Mouse (Mus musculus): Measurements from ENCODE around the gene Olfr1360.
"Not testable (repeated sequence)": the region's sequence is repeated elsewhere in the genome, so short reads cannot be mapped to it uniquely, and the experiment has no call there.

Olfr1360 gene

DNA sequence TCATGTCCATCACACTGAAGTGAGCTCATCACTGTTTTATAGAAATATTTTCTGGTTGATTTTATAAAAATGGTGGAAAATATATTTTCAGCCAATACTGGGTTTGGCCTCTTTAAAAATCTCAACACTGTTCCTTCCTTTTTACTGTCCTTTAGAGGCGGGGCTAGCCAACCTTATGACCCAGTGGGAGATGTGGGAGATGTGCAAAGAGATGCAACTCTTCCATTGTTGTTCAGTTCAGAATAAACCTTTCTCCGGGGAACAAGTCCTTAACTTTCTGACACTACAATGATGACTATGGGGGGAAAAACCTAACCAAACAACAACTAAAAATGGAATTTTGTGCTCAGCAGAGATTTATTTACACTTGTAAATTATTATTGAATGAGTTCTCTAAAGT lies at the start of gene Olfr1360:
Gene Olfr1360 (minus strand): TSS at position 101 of the 400 bp plus-strand sequence.
- DNase-seq (ENCODE audit: low spot score in 2 of 2), result no peak

DNA sequence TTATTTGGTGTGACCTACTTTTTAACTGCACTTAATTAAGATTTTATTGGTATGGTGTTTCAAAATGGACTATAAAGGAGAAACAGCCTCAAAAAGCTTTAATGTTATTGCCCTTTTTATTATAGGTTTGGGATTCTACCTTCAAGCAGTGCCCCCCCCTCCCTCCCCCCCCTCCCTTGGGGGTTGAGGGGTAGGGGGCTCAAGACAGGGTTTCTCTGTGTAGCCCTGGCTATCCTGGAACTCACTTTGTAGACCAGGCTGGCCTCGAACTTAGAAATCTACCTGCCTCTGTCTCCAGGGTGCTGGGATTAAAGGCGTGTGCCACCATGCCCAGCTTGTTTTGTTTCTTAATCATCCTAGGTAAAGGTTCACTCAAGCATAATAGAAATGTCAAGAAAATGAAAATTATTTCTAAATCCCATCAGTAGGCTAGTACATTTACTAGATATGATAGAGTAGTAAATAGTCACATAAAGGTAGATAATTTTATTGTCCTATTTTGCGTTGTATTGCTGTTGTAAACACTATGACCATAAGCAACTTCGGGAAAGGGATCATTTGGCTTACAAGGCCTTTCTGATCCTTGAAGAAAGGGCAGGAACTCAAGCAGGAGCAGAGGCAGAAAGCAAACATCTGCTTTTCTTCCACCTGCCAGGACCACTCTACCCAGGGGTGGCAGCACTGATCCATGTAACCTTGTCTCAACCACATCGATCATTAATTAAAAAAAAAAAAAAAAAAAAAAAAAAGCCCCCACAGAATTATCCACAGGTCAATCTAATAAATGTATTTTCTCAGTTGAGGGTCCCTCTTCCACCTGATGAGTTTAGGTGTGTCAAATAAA lies 46.0 kb upstream of the Olfr1360 start:
- no peak for DNase-seq (ENCODE audit: low spot score in 2 of 2)

DNA sequence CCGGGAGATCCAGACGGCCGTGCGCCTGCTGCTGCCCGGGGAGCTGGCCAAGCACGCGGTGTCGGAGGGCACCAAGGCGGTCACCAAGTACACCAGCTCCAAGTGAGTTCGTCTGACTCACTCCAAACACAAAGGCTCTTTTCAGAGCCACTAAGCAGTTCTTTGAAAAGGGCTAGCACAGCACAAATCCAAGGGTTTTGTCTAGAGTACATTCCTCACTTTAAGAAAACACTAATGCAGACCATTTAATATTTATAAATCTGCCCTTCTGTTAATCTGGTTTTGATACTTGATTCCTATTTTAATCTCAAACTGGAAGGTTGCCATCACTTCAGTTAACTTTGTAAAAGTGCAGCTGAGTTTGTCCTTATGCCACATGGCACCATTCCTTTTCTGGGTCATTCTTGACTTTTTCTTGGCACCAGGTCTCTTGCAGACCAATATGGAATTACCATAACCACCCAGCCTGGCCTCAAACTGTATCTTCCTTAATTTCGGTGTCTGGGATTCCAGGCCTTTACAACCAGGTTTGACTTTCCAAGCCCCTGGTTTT lies 45.2 kb upstream of the Olfr1360 start:
- no peak for DNase-seq (ENCODE audit: low spot score in 2 of 2)

GRCm38 (mm10) chr13:21721757-21722372 lies 44.7 kb upstream of the Olfr1360 start, which contains the start of gene Hist1h2bm:
Hist1h2bm (plus strand) TSS chr13:21722044.
- peak; percentile 37 to 58 for DNase-seq (ENCODE audit: low spot score in 2 of 2)

DNA sequence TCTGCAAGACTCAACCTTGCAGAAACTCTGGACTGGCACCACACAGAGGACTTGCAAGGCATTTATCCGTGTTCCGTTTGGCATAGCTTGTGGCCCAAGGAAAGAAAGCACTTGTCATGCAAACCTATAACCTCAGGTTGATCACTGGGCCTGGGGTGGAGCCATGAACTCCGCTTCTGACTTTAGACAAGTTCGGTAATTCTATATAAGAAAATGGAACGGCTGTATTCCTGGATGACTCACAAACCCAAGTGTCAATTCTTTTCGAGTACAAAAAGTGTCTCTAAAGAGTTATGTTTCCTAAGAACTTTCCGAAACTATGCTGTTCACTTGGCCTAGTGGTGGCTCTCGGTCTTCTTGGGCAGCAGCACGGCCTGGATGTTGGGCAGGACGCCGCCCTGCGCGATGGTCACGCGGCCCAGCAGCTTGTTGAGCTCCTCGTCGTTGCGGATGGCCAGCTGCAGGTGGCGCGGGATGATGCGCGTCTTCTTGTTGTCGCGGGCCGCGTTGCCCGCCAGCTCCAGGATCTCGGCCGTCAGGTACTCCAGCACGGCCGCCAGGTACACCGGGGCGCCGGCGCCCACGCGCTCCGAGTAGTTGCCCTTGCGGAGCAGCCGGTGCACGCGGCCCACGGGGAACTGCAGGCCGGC lies 44.0 kb upstream of the Olfr1360 start:
- DNase-seq (ENCODE audit: low spot score in 2 of 2), result not testable (repeated sequence)

GRCm38 (mm10) chr13:21718381-21719080 lies 41.3 kb upstream of the Olfr1360 start:
- DNase-seq (ENCODE audit: low spot score in 2 of 2), result no peak

- DNase-seq (ENCODE audit: low spot score in 2 of 2), result peak; percentile 80 to 87
Measured at GRCm38 (mm10) chr13:21717397-21718357, 40.5 kb upstream of the Olfr1360 start, which contains the start of gene Hist1h3h. Hist1h3h (plus strand) TSS chr13:21717659.

DNA sequence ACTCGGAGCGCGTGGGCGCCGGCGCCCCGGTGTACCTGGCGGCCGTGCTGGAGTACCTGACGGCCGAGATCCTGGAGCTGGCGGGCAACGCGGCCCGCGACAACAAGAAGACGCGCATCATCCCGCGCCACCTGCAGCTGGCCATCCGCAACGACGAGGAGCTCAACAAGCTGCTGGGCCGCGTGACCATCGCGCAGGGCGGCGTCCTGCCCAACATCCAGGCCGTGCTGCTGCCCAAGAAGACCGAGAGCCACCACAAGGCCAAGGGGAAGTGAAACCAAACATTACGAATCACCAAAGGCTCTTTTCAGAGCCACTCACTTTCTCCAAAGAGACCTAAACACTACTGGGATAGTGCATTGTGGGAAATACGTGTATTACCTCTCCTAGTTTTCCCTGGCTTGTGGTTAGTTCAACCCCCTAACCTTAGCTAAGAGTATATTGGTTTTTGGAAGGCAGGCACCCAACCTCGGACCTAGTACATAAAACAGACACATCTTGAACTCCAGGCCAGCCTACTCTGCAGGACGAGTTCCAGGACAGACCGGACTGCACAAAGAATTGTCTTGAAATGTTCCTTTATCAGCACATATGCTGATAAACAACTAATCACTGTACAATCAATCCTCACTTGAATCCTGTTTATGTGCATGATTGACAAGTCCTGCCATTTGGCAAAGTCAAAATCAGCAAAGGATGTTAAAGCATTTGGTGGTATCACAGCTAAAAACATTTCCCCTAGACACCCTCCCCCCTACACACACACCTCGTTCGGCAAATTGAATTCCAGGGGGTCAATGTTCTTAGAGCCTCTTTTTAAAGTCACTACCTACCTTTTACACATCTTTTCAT lies 39.6 kb upstream of the Olfr1360 start:
- DNase-seq (ENCODE audit: low spot score in 2 of 2), result peak in 1 of 2 experiments; percentile 8

DNA sequence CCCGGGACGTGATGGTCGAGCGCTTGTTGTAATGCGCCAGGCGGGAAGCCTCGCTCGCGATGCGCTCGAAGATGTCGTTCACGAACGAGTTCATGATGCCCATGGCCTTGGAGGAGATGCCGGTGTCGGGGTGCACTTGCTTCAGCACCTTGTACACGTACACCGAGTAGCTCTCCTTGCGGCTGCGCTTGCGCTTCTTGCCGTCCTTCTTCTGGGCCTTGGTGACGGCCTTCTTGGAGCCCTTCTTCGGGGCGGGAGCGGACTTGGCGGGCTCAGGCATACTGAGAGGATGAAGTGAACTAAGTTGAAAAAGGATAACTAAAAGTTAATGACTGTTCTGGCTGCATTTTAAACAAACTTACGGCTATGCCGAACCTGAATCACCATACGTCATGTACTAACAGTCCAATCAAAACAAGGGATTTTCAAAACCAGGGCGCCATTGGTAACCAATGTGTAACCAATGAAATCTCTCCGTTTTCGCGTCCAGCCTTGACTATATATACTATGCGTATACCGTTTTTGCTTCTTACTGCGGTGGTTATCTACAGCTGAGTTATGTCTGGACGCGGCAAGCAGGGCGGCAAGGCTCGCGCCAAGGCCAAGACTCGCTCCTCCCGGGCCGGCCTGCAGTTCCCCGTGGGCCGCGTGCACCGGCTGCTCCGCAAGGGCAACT lies 38.8 kb upstream of the Olfr1360 start, which contains the start of the genes Hist1h2bl and Hist1h2ai:
Gene Hist1h2bl (minus strand): TSS at position 280 of the 676 bp plus-strand sequence.
Gene Hist1h2ai (plus strand): TSS at position 559 of the 676 bp plus-strand sequence.
- peak; percentile 57 to 79 for DNase-seq (ENCODE audit: low spot score in 2 of 2)

DNA sequence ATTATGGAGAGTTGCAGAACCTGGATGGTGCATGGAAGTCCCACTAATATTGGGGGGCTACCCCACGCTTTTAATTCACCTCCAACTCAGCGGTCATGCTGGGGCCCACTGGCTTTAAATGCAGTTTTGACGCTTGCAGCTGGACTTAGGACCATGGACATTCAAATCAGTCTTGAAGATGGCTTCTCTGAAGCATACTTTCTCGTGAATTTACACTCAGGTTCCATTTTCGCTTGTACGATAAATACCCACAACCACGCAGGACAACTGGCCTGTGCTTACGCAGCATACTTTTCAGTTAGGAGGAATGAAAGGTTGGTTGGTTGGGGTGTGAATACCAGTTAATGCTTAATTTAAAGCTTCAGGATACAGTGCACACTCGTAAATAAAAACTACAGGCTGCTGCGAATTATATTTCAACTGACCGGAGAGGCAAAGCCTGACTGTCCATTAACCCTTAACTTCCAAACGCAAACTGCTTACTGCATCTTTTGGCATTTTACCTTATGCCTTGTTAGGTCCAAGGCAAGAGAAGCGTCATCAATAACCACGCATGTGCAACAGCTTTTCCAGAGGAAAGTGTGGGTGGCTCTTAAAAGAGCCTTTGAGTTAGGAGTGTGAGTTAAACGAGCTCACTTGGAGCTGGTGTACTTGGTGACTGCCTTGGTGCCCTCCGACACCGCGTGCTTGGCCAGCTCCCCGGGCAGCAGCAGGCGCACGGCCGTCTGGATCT lies 38.1 kb upstream of the Olfr1360 start:
- no peak for DNase-seq (ENCODE audit: low spot score in 2 of 2)

DNA sequence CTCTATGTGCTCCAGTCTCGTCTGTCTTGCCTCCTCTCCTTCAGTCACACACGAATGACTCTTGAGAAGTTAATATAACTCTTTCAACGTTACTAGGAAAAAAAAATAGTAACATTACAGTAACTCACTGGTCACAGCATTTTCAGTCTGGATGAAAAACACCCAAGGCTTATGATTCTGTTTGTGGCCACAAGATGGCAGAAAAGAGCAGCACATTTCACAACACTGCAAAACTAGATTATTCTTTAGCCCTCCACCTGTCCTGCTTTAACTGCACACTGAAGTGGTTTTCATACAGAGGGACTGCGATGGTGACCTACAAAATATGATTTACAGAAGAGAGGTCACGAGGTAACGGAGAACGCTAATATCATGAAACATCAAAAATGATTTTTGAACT lies 37.5 kb upstream of the Olfr1360 start:
- peak; percentile 45 for DNase-seq (ENCODE audit: low spot score in 2 of 2)

DNA sequence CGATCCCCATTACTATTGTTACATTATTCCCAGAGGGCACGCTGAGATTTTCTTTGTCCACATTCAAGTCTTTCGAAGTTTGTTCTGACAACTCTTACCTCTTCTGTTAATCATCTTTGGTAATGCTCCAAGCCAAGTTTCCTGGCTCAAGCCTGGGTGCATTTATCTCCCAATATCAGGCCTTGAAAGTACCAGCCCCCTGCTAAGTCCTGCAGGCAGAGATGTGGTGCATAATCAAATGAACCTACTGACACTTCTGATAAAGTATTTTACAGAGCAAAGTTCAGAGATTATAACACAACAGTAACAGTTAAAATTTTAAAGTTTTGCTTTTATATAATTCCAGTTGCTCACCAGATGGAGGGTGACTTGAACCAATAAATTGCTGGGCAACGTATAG lies 34.5 kb upstream of the Olfr1360 start:
- no peak for DNase-seq (ENCODE audit: low spot score in 2 of 2)

GRCm38 (mm10) chr13:21710821-21711525 lies 33.8 kb upstream of the Olfr1360 start:
- DNase-seq (ENCODE audit: low spot score in 2 of 2), result peak; percentile 76 to 88

GRCm38 (mm10) chr13:21710031-21710711 lies 33.0 kb upstream of the Olfr1360 start:
- DNase-seq (ENCODE audit: low spot score in 2 of 2), result peak; percentile 83 to 86

DNA sequence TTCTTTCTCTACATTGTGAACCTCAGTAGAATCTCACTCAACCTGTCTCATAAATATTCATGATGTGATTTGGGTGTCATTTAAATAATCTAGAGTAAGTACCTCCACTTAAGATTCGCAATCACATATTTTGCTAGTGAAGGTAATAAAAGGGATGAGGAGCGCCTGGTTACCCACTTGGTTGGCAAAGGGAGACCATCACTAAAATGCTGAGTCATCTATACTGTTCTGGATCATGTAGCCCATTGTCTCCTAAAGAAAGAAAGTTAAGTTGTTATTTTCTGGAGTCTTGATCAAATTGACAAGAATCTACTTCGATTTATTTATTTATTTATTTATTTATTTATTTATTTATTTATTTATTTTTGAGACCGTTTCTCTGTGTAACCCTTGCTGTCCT lies 29.5 kb upstream of the Olfr1360 start:
- DNase-seq (ENCODE audit: low spot score in 2 of 2), result no peak

- no peak for DNase-seq (ENCODE audit: low spot score in 2 of 2)
Measured at GRCm38 (mm10) chr13:21697811-21698210, 20.6 kb upstream of the Olfr1360 start, which contains the start of gene Olfr1359. Olfr1359 (plus strand) TSS chr13:21698111.

DNA sequence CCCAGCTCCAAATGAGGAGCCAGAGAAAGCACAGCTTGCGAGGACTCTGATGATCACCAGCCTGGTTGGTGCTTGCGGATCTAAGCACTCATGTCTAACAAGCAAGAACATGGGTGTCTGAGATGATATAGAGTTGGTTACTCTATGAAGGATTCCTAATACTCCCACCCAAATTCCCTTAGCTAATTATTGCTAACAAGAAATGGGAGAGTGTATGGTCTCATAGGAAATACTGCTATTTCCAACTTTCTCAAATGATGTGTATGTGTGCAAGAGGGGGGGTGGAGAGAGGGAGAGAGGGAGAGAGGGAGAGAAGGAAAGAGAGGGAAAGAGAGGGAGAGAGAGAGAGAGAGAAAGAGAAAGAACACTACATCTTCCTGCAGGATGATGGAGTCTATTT lies 13.9 kb downstream of the Olfr1360 start, which contains the start of gene Olfr1361:
Gene Olfr1361 (minus strand): TSS at position 101 of the 400 bp plus-strand sequence.
- no peak for DNase-seq (ENCODE audit: low spot score in 2 of 2)

All from frontal cortex, postnatal 25 days (tissue).